Mouse (Mus musculus): Measurements from ENCODE around the gene Celf2. TPM values are rescaled to one million over a fixed set of nuclear protein-coding genes. Genes with fewer than 3 reads are reported as not detected.
A peak's percentile ranks its signal among the peaks of the same experiment; 100 is the strongest.

The Celf2 gene
- polyA plus RNA-seq, 1 experiment from 2014 or later: 59.8 TPM

GRCm38 (mm10) chr2:7530461-7531184 lies 21.3 kb upstream of the Celf2 start:
- Histone ChIP-seq H3K27ac (ENCODE audit: low read length) (no peak overlapping the region), H3K4me3 (ENCODE audit: low read depth, low read length) (no peak overlapping the region), H3K4me1 (ENCODE audit: control insufficient read depth, insufficient read depth, low read length) (no peaks in the 10 kb centered on the region), H3K27me3 (ENCODE audit: control insufficient read depth, insufficient read depth, low read length) (no peaks in the 10 kb centered on the region), H3K9ac (replicated peaks; ENCODE audit: low read depth, low read length) (no peak overlapping the region), H3K36me3 (ENCODE audit: control insufficient read depth, insufficient read depth, low read length) (no peaks in the 10 kb centered on the region), H3K9me3 (ENCODE audit: control insufficient read depth, low read depth, low read length) (no peaks in the 10 kb centered on the region), H3K4me2 (replicated peaks; ENCODE audit: low read depth, low read length) (no peak overlapping the region)
- WGBS: 73% methylated on average over 8 of the region's 8 CpGs
- no peak for ATAC-seq (ENCODE audit: insufficient number of reproducible peaks, insufficient read depth, low FRiP score, low read depth)

GRCm38 (mm10) chr2:7529637-7530036 lies 20.3 kb upstream of the Celf2 start:
- Histone ChIP-seq H3K4me1 (ENCODE audit: control insufficient read depth, insufficient read depth, low read length) (no peaks in the 10 kb centered on the region), H3K4me2 (replicated peaks; ENCODE audit: low read depth, low read length) (no peak overlapping the region), H3K4me3 (ENCODE audit: low read depth, low read length) (no peak overlapping the region), H3K9me3 (ENCODE audit: control insufficient read depth, low read depth, low read length) (no peaks in the 10 kb centered on the region), H3K9ac (replicated peaks; ENCODE audit: low read depth, low read length) (no peak overlapping the region), H3K27me3 (ENCODE audit: control insufficient read depth, insufficient read depth, low read length) (no peaks in the 10 kb centered on the region), H3K27ac (ENCODE audit: low read length) (no peak overlapping the region), H3K36me3 (ENCODE audit: control insufficient read depth, insufficient read depth, low read length) (no peaks in the 10 kb centered on the region)
- peak; percentile 69; the same call in 1 of the 2 replicates for ATAC-seq (ENCODE audit: insufficient number of reproducible peaks, insufficient read depth, low FRiP score, low read depth)
- whole genome bisulfite sequencing: 33% methylated on average over 5 of the region's 5 CpGs

GRCm38 (mm10) chr2:7526696-7527095 lies 17.3 kb upstream of the Celf2 start:
- H3K4me3 ChIP-seq (ENCODE audit: low read depth, low read length): no peak overlapping the region
- no peak for ATAC-seq (ENCODE audit: insufficient number of reproducible peaks, insufficient read depth, low FRiP score, low read depth)
- no peak overlapping the region for H3K27ac ChIP-seq (ENCODE audit: low read length)
- no peaks in the 10 kb centered on the region for H3K27me3 ChIP-seq (ENCODE audit: control insufficient read depth, insufficient read depth, low read length)
- H3K9me3 ChIP-seq (ENCODE audit: control insufficient read depth, low read depth, low read length): no peaks in the 10 kb centered on the region
- H3K4me2 ChIP-seq (replicated peaks; ENCODE audit: low read depth, low read length): no peak overlapping the region
- H3K36me3 ChIP-seq (ENCODE audit: control insufficient read depth, insufficient read depth, low read length): no peaks in the 10 kb centered on the region
- H3K4me1 ChIP-seq (ENCODE audit: control insufficient read depth, insufficient read depth, low read length): no peaks in the 10 kb centered on the region
- H3K9ac ChIP-seq (replicated peaks; ENCODE audit: low read depth, low read length): no peak overlapping the region
- WGBS: 54% methylated on average over 6 of the region's 6 CpGs

- H3K4me3 ChIP-seq (ENCODE audit: low read depth, low read length): no peak overlapping the region
- no peaks in the 10 kb centered on the region for H3K9me3 ChIP-seq (ENCODE audit: control insufficient read depth, low read depth, low read length)
- WGBS: 71% methylated on average over 1 of the region's 1 CpGs
- ATAC-seq (ENCODE audit: insufficient number of reproducible peaks, insufficient read depth, low FRiP score, low read depth): no peak
- no peaks in the 10 kb centered on the region for H3K4me1 ChIP-seq (ENCODE audit: control insufficient read depth, insufficient read depth, low read length)
- no peak overlapping the region for H3K4me2 ChIP-seq (replicated peaks; ENCODE audit: low read depth, low read length)
- no peaks in the 10 kb centered on the region for H3K27me3 ChIP-seq (ENCODE audit: control insufficient read depth, insufficient read depth, low read length)
- H3K9ac ChIP-seq (replicated peaks; ENCODE audit: low read depth, low read length): no peak overlapping the region
- no peak overlapping the region for H3K27ac ChIP-seq (ENCODE audit: low read length)
- no peaks in the 10 kb centered on the region for H3K36me3 ChIP-seq (ENCODE audit: control insufficient read depth, insufficient read depth, low read length)
Measured at GRCm38 (mm10) chr2:7519473-7519872, 10.1 kb upstream of the Celf2 start.

GRCm38 (mm10) chr2:7493420-7493819 lies 15.9 kb downstream of the Celf2 start:
- Histone ChIP-seq H3K27ac (ENCODE audit: low read length) (no peak overlapping the region), H3K9me3 (ENCODE audit: control insufficient read depth, low read depth, low read length) (no peaks in the 10 kb centered on the region), H3K9ac (replicated peaks; ENCODE audit: low read depth, low read length) (no peak overlapping the region), H3K27me3 (ENCODE audit: control insufficient read depth, insufficient read depth, low read length) (no peaks in the 10 kb centered on the region), H3K4me3 (ENCODE audit: low read depth, low read length) (no peak overlapping the region), H3K4me1 (ENCODE audit: control insufficient read depth, insufficient read depth, low read length) (no peaks in the 10 kb centered on the region), H3K36me3 (ENCODE audit: control insufficient read depth, insufficient read depth, low read length) (no peaks in the 10 kb centered on the region), H3K4me2 (replicated peaks; ENCODE audit: low read depth, low read length) (no peak overlapping the region)
- ATAC-seq (ENCODE audit: insufficient number of reproducible peaks, insufficient read depth, low FRiP score, low read depth): no peak

GRCm38 (mm10) chr2:7484974-7485373 lies 24.4 kb downstream of the Celf2 start:
- H3K36me3 ChIP-seq (ENCODE audit: control insufficient read depth, insufficient read depth, low read length): no peaks in the 10 kb centered on the region
- H3K27me3 ChIP-seq (ENCODE audit: control insufficient read depth, insufficient read depth, low read length): no peaks in the 10 kb centered on the region
- H3K4me1 ChIP-seq (ENCODE audit: control insufficient read depth, insufficient read depth, low read length): no peaks in the 10 kb centered on the region
- no peak for ATAC-seq (ENCODE audit: insufficient number of reproducible peaks, insufficient read depth, low FRiP score, low read depth)
- 65% methylated on average over 2 of the region's 2 CpGs for WGBS
- H3K27ac ChIP-seq (ENCODE audit: low read length): no peak overlapping the region
- no peak overlapping the region for H3K4me2 ChIP-seq (replicated peaks; ENCODE audit: low read depth, low read length)
- H3K4me3 ChIP-seq (ENCODE audit: low read depth, low read length): no peak overlapping the region
- no peaks in the 10 kb centered on the region for H3K9me3 ChIP-seq (ENCODE audit: control insufficient read depth, low read depth, low read length)
- H3K9ac ChIP-seq (replicated peaks; ENCODE audit: low read depth, low read length): no peak overlapping the region

- H3K9me3 ChIP-seq (ENCODE audit: control insufficient read depth, low read depth, low read length): no peaks in the 10 kb centered on the region
- no peak overlapping the region for H3K9ac ChIP-seq (replicated peaks; ENCODE audit: low read depth, low read length)
Measured at GRCm38 (mm10) chr2:7482062-7482461, 27.3 kb downstream of the Celf2 start.

GRCm38 (mm10) chr2:7460329-7461056 lies 48.9 kb downstream of the Celf2 start:
- no peak overlapping the region for H3K4me2 ChIP-seq (replicated peaks; ENCODE audit: low read depth, low read length)
- H3K4me3 ChIP-seq (ENCODE audit: low read depth, low read length): no peak overlapping the region
- H3K4me1 ChIP-seq (ENCODE audit: control insufficient read depth, insufficient read depth, low read length): no peaks in the 10 kb centered on the region
- no peaks in the 10 kb centered on the region for H3K36me3 ChIP-seq (ENCODE audit: control insufficient read depth, insufficient read depth, low read length)
- no peak for ATAC-seq (ENCODE audit: insufficient number of reproducible peaks, insufficient read depth, low FRiP score, low read depth)
- no peaks in the 10 kb centered on the region for H3K9me3 ChIP-seq (ENCODE audit: control insufficient read depth, low read depth, low read length)
- no peak overlapping the region for H3K9ac ChIP-seq (replicated peaks; ENCODE audit: low read depth, low read length)
- no peaks in the 10 kb centered on the region for H3K27me3 ChIP-seq (ENCODE audit: control insufficient read depth, insufficient read depth, low read length)
- 69% methylated on average over 5 of the region's 5 CpGs for WGBS
- no peak overlapping the region for H3K27ac ChIP-seq (ENCODE audit: low read length)

More at GRCm38 (mm10) chr2:7482062-7482461, 27.3 kb downstream of the Celf2 start:
- H3K4me2 ChIP-seq (replicated peaks; ENCODE audit: low read depth, low read length): no peak overlapping the region
- no peak overlapping the region for H3K27ac ChIP-seq (ENCODE audit: low read length)
- no peaks in the 10 kb centered on the region for H3K27me3 ChIP-seq (ENCODE audit: control insufficient read depth, insufficient read depth, low read length)
- H3K4me1 ChIP-seq (ENCODE audit: control insufficient read depth, insufficient read depth, low read length): no peaks in the 10 kb centered on the region
- no peak for ATAC-seq (ENCODE audit: insufficient number of reproducible peaks, insufficient read depth, low FRiP score, low read depth)
- no peak overlapping the region for H3K4me3 ChIP-seq (ENCODE audit: low read depth, low read length)
- 68% methylated on average over 4 of the region's 4 CpGs for WGBS
- no peaks in the 10 kb centered on the region for H3K36me3 ChIP-seq (ENCODE audit: control insufficient read depth, insufficient read depth, low read length)
